Mouse (Mus musculus): ENCODE measurements at regions not wholly inside any gene's neighbourhood (a gene's known extent, or its start where the extent isn't known, plus 50 kb on each side); places are given as distances from the start of the nearest gene placed in this dataset.

- no peak for TF ChIP-seq CTCF (IDR thresholded peaks at IDR 0.05; ENCODE audit: insufficient read depth, low read length)
- TF ChIP-seq POLR2A (IDR thresholded peaks at IDR 0.05; ENCODE audit: borderline replicate concordance, extremely low read depth, low read depth, low read length) = no peak
These were observed 175.2 kb upstream of the Klf14 start for GRCm38 (mm10) chr6:31133896-31134735.

Measured in lung, adult 2 months (tissue).